Mouse (Mus musculus): ENCODE measurements around the gene Cebpb. TPM values are rescaled to one million over a fixed set of nuclear protein-coding genes. Genes with fewer than 3 reads are reported as not detected.

The Cebpb gene
- polyA plus RNA-seq, 2 experiments from 2014 or later: 0.70 to 2.7 TPM

DNA sequence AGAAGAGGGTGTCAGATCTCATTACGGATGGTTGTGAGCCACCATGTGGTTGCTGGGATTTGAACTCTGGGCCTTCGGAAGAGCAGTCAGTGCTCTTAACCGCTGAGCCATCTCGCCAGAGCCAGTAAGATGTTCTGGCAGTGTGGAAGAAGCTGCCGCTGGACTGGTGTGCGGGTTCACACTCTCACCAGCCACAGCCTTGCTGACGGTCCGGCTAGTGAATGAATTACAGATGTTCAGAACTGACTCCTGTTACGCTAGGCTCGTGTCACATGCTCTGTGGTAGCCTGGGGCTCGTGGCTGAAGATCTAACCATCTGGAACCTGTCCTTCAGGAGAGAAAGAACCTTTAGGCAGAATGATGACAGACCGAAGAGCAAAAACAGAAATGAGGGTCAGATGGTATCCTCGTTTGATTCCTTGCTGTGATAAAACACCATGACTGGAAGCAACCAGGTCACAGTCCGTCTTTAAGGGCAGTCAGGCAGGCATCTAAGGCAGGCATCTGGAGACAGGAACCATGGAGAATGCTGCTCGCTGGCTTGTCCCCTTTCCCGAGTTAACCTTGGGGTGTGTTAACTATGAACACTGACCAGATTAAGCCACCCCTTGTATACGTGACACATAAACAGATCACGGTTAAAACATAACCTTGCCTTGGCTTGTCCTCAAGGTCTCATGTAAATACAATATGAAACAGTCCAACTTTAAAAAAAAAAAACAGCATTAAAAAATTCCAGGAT is 22.6 kb upstream of the Cebpb start:
- ATAC-seq: no peak

DNA sequence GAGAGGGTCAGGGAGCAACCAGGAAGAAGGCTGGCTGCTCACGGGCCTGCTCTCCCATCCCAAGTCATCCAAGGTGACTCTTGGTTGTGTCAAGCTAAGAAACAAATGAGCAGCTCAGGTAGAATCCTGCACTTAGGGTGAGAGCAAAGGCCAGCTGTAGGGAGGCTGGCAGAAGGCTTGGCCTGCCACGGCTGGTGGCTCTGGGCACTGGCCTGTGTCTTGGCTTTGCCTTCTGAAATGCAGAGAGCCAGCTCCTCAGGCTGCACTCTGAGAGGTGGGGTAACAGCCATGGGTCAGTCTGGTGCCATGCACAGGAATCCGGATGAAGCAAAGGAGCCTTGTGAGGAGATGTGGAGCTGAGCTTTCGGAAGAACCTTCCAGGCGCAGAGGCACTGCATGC is 20.3 kb upstream of the Cebpb start:
- ATAC-seq: no peak

DNA sequence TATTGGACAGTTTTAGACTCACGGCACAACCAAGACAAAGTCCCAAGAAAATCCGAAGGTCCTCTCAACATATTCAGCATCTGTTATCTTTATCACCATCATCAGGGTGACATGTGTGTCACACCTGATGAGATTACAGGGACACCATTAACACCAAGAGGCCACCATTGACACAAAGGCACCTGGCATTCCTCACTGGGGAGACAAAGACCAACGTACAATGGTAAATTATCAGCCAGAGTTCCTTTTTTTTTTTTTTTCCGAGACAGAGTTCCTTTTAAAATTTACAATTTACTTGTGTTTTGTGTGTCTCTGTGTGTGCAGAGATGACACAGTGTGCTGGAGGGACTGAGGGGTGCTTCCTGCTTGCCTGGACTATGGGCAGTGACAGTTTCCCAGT is 19.3 kb upstream of the Cebpb start:
- no peak for ATAC-seq

DNA sequence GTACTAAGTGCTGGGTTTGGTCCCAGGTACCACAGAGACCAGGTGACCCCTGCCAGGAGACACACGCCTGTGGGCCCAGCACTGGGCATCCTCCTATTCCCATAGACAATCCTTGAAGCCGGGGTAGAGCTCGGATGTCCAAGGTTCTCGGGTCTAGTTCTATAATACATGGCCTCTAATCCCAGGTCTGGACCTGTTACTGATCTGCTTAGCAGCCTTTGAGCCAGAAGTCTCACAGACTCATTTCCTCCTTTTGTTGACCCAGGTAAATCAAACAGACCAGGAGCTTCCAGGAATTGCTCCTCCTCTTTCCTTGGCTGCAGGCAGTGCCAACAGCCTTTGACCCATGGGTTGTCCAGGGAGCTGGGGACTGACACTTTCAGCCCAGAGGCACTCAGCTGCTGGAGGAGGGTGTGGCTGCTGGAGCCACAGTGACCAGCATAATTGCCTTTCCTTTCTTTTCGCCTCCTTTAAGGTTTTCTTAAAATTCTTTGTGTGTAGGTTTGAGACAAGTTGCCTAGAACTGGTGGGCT is 17.5 kb upstream of the Cebpb start:
- ATAC-seq: no peak

DNA sequence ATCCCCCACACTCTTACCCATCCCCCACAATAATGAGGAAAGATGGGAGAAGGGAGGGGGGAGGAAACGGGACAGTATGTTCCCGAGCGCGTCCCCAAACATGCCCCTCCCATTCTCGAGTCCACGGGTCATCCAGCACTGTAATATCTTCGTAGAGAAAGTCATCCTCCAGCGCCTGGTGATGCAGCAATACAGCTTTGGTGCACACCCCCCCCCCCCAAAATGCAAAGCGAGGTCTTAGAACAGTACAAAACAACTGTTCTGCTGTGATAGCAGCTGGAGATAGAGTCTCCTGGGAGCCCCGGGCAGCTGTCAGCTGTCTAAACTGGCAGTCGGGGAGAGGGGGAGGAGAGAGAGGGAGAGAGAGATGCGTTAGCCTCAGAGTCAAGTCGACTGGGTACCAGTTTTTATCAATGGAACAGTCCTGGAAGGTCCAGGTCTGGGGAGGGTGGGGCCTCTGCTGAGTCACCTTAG is 16.5 kb upstream of the Cebpb start:
- ATAC-seq: no peak

DNA sequence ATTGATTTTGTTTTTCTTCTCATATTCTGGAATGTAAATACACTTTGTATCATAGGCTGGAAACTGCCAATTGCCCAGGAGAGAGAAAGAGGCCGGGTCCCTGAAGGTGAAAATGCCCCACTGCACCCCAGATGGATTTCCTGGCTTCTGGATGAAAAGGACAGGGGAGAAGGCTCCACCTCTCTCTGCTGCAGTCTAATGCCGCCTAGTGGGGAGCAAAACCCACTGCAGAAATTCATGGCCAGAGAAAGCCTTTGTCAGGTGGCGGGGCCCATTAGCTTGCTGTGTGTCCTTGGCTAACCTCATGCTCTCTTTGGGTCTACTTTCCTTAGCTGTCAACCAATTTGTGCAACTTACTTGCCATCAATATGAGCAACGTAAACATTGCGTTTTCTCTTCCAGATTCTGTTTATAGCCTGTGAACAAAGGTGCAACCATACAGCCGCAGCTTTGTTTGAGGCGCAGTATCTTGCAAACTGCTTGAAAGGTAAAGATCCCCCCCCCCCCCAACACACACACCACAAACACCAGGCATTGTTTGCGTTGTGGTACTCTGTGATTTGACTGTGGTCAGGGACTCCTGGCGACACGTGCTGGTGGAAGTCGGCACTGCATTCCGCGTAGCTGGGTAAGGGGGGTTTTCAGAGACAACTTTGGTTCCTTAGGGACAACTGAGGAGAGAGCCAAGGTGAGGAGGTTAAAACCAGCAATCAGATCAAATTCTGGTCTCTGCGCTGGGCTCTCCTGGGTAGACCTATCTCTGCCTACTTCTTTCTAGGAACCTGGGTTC is 13.4 kb upstream of the Cebpb start:
- peak; percentile 34 for ATAC-seq

DNA sequence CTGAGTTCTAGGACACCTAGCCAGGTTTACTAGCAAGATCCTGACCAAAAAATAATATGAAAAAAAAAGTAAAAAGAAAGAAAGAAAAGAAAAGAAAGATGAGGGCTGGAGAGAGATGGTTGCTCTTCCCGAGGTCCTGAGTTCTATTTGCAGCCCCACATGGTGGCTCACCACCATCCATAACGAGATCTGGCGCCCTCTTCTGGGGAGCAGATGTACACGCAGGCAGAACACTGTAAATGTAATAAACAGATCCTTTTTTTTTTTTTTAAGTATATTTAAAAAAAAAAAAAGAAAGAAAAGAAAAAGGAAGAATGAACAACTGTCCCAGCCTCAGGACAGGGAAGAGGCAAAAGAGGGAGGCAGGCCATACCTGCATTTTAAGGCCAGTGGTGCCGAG is 10.1 kb upstream of the Cebpb start:
- ATAC-seq: no peak

DNA sequence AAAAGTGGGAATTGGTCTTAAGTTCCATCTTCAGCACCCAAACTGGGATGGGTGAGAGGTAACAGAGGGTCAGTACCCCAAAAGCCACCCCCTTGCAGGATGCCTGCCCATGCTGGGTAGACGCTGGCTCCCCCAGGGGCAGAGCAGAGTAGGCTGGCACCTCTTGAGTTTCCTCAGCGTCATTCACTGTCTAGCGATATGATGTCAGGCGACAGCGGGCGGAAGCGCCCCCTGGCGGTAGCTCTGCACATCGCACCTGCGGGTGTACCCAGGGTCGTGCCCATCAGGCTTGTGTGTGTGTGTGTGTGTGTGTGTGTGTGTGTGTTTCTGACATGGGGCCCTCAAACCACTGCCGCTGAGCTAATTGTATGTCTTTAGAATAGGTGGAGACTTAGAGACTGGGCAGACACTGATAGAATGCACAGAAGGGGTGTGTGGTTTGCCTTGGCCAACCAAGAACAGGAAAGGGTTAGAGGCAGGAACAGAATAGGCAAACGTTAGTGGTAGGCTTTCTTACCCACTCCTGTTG is 8.7 kb upstream of the Cebpb start:
- ATAC-seq: peak; percentile 90

DNA sequence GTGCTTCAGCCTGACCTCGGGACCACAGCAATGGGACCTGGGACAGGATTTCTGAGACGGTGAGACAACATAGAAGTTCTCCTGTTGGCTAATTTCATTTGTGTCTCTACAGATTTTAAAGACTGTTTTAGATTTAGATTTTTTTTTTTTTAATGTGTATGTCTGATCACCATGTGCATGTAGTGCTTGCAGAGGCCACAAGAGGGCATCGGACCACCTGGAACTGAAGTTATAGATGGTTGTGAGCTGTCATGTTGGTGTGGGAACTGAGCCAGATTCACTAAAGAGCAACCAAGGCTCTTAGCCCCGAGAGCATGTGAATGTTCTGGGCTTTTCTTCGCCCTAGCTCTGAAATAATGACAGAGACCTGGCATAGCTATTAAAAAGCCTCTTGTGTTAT is 8.1 kb upstream of the Cebpb start:
- ATAC-seq: peak; percentile 32

DNA sequence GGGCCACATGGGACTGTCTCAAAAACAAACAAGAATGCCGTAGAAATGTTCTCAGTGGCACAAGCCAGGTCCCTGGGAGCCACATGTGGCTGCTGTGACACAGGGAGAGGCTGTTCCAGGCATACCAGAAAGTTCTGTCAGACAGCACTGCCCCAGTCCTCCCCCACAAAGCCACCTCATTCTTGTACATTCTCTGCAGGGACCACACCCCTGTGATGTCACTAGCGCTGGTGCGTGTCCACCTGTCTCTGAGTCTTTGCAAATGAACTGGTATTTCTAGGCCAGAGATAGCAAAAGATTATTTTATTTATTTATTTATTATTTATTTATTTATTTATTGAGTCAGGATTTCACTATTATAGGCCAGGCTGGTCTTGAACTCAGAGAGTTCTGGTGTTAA is 5.0 kb upstream of the Cebpb start:
- ATAC-seq: no peak

DNA sequence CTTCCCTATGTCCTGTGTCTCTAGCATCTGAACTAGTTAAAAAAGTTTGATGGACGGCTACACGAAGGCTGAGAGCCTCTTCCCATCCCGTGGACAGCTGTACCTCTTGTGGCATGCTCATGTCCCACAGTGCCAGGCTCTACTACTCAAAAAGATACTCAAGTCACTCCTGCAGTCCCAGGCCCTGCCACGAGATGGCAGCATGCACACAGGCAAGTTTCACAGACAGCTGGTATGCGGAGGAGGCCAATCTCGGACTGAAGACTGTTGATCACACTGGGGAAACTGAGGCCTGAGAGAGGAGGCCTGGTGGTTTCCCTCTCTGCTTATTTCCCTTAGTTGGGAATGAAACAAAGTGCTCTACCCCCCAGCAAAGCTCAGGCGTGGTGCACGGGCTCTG is 3.6 kb upstream of the Cebpb start:
- ATAC-seq: peak; percentile 22

DNA sequence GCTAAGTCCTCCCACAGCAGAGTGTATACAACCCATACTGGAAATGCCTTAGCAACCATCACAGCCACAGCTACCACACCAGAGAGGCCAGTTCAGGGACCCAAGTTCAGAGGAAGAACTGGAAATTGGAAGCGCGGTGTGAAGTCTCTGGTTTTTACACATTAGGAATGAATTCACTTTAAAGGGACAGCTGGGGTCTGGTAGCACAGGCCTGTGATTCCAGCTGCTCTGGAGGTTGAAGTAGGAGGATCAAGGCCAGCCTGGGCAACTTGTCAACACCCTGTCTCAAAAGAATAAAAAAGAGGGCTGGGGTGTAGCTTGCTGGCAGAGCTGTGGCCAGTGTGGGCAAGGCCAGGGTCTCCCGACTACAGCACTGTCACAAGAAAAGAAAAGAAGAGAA is 2.9 kb upstream of the Cebpb start:
- ATAC-seq: no peak

DNA sequence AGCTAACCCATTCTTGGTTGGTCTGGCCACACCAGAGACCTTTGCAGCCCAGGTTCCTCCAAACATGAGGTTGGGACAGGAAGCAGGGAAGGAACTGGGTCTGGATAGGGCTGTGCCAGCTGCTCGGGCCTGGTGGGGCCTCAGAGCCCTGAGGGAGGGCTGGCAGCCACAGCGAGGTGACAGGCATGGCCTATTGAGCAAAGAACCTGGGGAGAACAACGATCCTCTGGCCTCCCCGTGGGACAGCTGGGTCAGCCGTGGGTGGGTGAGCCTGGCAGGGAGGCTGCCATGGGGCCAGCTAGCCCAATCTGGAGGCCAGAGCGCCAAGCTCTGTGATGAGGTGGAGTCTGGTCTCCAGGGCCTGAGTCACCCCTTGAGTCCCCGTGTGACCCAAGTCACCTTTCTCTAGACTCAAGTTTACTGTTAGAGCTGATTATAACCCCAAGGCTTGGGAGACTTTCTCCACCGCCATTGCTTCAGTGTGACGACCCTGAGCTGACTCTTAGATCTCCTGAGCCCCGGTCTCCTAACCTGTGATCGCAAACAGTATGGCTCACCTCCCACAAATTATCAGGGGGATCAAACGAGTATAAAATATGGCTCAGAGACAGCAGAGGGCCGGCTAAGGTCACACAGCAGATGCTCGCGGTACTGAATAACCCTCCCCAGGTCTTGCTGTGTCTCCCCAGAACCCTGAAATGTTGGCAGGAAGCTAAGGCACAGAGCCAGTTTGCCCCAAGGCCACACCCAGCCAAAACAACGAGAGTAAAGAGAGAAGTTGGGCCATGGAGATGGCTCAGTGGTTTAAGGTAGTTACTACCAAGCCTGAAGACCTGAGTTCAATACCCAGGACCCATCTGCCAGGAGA is 2.1 kb upstream of the Cebpb start:
- ATAC-seq: no peak

DNA sequence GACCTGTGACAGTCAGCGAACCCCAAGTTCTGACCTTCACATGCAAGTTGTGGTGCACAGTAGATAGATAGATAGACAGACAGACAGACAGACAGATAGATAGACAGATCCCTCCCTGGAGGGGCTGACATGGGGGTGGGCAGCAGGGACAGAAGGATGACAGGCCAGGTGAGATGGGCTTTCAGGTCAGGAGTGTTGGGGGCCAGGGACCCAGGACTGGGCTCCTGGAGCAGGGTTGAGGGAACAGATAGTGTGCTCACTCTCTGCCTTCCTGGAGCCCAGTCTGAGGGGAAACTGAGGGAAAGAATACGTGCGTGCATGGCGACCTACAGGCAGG is 1.5 kb upstream of the Cebpb start:
- ATAC-seq: no peak

DNA sequence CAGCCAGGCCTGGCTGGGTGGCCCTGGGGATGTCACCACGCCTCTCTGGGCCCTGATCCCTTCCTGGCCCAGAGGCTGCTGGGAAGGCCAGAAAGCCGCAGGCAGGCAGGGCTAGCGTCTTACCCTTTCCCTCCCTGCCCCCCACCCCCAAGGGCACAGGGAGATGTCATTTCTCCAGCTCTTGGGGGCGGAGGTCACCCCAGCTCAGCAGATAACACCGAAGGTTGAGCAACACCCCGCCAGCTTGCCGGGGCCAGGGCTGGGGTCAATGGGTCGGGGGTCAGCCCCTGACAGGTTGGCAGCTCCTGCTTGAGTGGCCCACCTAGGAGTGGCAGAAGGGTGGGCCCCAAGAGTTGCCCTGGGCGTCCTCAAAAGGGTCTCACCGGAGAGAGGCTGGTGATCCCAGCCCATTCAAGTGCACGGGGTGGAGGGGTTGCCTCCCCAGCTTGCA is 1.0 kb upstream of the Cebpb start:
- ATAC-seq: no peak

DNA sequence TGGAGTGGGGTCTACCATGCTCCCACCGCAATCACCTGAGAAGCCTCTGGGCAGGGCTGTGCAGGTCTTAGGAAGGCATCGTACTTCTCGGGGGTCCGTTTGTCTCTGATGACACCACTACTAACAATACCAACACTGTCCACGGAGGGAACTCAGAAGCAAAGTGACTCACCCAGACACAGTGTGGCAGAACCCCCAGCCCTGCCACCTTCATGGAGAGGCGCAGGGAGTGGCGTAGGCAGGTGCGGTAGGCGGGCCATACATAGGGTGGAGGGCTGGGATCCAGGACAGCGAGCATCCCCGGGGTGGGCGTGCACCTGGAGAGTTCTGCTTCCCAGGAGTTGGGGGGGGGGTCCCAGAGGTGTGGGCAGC is 603 bp upstream of the Cebpb start:
- no peak for ATAC-seq

DNA sequence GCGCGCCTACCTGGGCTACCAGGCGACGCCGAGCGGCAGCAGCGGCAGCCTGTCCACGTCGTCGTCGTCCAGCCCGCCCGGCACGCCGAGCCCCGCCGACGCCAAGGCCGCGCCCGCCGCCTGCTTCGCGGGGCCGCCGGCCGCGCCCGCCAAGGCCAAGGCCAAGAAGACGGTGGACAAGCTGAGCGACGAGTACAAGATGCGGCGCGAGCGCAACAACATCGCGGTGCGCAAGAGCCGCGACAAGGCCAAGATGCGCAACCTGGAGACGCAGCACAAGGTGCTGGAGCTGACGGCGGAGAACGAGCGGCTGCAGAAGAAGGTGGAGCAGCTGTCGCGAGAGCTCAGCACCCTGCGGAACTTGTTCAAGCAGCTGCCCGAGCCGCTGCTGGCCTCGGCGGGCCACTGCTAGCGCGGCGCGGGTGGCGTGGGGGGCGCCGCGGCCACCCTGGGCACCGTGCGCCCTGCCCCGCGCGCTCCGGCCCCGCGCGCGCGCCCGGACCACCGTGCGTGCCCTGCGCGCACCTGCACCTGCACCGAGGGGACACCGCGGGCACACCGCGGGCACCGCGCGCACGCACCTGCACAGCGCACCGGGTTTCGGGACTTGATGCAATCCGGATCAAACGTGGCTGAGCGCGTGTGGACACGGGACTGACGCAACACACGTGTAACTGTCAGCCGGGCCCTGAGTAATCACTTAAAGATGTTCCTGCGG is 945 bp downstream of the Cebpb start, which contains the start of gene Tmem189:
Gene Tmem189 (minus strand): TSS at position 322 of the 718 bp plus-strand sequence.
- ATAC-seq: peak; percentile 61

DNA sequence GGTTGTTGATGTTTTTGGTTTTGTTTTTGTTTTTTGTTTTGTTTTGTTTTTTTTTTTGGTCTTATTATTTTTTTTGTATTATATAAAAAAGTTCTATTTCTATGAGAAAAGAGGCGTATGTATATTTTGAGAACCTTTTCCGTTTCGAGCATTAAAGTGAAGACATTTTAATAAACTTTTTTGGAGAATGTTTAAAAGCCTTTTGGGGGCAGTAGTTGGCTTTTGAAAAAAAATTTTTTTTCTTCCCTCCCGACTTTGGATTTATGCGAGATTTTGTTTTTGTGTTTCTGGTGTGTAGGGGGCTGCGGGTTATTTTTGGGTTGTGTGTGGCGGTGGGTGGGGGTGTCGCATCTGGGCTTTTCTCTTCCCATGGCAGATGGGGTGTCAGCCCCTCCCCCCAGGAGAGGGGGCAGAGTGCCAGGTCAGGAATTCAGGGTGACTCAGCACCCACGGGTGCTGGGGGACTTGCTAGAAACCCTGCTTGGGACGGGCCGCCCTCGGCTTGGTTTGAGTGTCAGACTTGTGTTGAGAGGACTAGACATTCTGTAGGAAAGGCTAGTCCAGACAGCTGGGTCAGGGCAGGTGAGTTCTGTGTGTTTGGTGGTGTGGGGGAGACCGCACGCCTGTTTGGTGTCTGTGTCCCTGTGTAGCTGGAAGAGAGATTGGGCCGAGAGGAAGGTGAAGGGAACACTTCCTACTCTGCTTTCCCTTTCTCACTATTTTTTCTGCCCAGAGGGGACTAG is 1.7 kb downstream of the Cebpb start:
- ATAC-seq: no peak

DNA sequence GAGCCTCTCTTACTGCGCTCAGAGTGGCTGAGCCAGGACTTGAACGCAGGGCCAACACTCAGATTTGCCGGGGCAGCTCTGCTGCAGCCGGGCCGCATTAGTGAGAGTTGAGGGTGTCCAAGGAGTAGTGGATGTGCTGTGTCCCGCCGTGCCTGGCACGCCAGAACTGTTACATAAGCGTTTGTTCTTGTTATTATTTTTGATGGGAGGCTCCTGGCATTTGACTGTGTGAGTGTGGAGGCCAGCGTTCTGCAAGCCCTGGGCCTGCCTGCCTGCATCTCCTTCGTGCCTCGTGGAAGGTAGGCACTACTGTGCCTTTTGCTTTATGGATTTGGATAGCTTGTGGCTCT is 2.2 kb downstream of the Cebpb start:
- ATAC-seq: no peak

DNA sequence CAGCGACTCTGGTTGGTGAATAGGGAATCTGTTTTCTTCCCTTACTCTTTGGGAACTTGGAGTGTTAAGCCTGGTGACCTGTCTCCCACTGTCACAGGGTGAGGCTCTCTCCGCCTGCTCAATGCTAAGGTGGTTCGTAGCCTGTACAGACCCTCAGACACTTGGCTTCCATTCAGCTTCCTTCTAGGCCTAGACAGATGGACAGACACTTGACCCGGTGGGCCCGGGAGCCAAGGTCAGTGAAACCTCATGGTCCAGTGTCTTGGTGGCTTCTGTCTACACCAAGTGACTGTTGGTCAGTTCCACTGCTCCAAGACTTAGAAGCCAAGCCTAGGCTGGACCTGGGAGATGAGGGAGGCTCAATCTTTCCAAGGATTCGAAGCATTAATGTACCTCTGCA is 2.7 kb downstream of the Cebpb start:
- no peak for ATAC-seq

Data from CD4-positive, CD25-positive, alpha-beta regulatory T cell, adult 4 months (primary cell).